Mouse (Mus musculus) kidney, adult 11 months (tissue): ENCODE data around the gene Fam184a.

ENCODE experiments used
- DNase-seq: peaks from one replicate; pipeline ENCODE4 v3.0.0; 2022

Gene Fam184a

DNA sequence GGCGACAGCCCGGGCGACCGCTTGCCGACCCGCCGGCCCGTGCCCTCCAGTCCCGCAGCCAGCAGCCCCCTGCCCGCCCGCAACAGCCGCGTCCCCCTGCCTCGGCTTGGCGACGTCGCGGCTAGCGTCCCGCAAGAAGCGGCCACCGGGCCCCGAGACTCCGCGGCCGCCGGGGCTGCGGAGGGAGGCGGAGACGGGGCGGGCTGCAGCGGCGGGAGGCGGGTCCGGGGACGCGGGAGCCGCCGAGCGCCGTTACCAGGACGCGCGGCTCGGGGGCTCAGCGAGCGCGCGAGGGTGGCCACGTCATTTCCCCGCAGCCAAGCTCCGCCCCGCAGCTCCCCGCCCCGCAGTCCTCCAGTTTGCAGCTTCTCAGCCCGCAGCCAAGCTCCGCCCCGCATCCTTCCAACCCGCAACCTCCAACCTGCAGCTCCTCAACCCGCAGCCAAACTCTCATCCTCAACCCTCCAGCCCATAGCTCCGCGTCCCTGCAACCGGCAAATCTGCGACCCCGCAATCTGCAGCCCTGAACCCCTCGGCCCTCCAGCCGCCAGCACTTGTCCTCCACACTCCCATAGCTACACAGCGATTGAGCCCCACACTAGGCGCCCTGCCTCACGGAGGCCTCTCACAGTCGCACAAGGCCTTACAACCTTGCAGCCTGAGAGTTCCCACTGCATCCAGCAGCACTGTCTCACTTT lies at the start of gene Fam184a:
TSS of gene Fam184a (minus strand) at position 169 of the 698 bp plus-strand sequence.
- peak; percentile 68 for DNase-seq

DNA sequence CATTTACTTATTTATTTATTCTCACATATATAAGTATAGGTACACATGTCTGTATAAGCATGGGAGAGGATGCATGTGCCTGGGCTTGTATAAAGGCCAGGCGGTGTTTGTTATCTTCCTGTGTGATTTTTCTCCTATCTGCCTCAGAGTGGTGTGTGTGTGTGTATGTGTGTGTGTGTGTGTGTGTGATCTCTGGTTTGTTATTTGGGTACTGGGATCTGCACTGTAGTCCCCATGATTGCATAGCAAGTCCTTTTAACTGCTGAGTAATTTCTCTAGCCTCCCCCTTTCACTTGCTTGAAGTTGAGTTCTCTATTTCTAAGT lies 45.3 kb upstream of the Fam184a start:
- DNase-seq: no peak

DNA sequence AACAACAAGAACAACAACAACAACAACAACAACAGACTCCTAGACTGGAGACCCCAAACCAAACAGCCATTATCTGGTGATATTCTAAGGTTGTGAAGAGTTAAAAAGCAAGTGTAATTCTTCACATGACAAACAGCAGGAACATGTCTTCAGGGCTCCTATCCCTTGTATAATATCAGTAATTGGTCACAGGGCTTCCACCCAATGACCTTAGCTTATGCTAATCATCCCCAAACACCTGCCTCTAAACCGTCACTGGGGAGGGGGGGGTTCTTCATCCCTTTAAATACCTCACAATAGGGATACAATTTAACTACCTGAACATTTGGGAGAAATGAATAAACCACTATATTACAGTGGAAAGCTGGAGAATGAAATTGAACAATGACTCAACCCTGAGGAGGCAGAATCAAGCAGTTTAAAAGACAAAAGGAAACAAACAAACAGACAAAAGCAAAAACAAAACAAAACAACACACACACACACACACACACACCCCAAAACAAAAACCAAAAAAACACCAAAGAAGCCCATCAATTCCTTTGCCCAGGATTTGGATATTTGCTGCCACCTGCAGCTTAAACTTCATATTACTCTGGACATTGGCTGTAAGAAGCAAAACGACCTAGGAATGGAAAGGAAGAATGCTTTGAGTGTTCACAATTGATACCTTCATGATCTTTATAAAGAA lies 44.8 kb upstream of the Fam184a start:
- no peak for DNase-seq

DNA sequence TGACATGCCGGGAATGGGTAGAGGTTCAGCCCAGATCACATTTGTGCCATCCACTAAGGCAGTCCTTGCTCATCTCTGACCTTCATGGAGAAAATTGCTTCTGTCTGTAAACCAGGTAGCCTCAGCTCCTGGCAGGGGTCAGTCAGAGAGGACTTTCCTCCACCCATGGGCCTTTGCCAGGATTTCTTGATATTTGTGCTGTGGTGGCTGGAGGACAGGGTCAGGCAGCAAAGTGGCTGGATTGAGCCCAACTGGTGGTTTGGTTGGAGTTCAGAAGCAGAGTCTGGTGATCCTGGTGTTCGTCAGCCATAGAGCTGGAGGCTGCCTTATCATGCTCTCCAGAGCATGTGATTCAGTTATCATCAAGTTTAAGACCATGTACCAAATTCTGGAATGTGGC lies 40.4 kb upstream of the Fam184a start:
- DNase-seq: peak; percentile 21

DNA sequence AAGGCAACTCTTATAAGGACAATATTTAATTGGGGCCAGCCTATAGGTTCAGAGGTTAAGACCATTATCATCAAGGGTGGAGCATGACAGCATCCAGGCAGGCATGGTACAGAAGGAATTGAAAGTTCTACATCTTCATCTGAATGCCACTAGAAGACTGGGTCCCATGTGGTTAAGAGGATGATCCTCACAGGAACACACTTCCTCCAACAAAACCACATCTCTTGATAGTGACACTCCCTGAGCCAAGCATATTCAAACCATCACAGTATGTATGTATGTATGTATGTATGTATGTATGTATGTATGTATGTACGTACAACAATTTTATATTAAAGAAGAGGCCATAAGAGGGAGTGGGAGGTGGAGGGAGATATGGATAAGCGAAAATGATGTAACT lies 25.7 kb upstream of the Fam184a start:
- no peak for DNase-seq

DNA sequence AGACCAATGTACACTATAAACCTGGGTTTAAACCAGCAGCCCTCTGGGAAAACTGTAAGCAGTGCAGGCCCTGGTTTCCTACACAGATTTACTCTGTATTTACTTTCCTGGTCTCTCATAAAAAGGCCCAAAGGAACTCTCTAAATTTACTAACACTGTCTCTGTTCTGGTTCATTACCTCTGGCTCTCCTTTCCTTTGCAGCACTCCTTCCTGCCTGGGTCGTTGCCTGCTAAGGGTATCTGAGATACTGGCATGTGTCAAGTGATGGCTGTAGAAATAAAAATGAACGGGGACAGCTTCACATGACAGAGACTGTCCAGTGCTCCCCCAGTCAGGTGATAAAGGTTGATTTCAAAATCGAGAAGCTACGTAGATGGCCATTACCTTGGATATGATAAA lies 21.8 kb upstream of the Fam184a start:
- no peak for DNase-seq

DNA sequence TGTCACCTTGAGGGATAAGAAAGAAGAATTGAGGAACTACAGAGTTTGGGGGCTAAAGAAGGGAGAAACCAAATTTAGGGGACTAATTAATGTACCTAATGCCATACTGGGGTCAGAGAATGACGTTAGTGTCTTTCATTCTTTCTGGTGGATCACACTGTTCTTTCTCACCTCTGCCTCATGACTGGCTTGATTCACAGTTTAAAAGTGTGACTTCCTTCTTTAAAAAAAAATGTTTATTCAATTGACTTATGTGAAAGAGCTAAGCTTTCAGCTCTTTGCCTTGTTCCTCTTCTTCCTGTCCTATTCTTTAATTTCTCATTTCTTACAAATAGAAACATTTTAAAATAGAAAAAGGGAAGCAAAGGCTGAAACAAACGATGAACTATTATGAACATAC lies 20.6 kb upstream of the Fam184a start:
- DNase-seq: no peak

DNA sequence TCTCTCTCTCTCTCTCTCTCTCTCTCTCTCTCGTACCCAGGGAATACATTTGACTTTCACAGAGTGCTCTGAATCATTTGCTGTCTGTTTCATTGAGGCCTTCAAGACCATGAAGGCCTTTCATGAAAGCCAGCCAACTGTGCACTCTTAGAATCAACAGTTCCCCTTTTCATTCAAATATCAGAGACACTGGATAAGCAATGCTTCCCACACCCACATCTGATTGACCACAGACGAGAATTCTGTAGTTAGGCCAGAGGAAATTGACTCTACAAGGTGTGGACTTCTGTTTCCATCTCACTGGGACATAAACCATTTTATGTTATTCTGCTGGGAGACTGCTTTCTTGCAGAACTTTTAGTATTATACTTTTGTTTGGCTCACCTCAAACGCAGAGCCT lies 17.8 kb upstream of the Fam184a start:
- DNase-seq: no peak

DNA sequence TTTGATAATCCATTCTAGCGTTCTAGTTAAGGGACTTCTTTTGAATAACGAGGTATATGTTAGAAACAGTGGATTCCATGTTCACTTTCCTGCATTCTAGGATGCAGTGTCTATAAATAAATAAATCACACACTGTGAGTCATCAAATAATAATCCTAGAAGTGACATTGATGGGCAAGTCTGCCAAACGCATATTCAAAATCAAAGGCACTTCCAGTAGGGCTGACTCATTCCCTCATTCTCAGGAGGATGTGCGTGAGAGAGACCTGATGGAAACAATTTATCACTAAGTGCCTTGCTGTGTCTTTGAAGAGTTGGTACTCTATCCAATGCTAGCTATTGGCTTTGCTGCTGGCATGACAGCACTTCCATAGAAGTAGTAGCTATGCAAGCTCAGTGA lies 14.5 kb upstream of the Fam184a start:
- DNase-seq: no peak

DNA sequence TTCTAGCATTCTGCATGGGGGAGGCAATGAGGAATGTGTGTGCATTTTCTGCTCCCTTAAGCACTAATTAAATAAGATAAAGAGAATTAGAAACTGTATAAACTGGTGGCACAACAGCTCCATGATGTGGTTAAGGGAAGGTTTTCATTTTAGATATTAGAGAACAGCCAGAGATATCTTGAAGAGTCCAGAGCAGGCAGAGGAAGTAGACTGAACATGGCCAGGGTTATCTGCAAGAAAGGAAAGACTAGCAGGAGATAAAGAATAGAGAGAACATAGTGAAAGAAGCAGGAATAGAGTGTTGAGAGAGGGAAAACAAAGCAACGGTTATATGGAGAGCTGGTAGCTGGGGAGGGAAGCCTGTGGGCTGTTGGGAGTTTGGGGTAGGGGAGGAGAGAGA lies 1.8 kb upstream of the Fam184a start:
- DNase-seq: no peak

DNA sequence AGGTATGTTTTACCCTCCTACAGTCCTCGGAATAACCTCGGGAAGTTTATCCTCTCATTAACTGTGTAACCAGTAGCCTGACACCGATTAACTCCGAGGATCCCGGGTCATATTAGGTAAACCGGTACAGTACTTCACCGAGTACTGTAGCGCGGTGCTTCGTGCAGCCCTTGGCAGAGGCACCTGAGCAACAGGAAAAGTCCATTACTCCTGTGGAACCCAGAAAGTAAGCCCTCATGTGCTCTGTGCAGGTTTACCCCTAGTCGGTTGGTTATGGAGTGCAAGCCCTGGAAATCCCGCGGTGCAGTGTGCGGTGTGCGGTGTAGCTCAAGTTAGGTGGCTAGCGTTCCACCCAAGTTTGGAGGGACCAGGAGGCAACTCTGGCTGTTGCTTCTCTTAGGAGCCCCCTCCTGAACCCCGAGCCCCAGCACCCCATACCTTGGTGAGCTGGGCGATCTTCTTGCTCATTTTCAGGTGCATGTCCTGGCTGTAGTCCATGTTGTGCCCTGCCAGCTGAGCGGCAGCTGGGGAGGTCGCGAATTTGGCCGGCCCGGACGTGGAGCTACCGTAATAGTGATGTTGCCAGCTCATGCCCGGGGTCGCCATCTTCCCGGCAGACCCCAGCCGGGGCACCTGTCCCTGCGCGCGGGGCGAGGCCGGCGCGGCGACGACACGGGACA lies 508 bp downstream of the Fam184a start:
- DNase-seq: peak; percentile 28

DNA sequence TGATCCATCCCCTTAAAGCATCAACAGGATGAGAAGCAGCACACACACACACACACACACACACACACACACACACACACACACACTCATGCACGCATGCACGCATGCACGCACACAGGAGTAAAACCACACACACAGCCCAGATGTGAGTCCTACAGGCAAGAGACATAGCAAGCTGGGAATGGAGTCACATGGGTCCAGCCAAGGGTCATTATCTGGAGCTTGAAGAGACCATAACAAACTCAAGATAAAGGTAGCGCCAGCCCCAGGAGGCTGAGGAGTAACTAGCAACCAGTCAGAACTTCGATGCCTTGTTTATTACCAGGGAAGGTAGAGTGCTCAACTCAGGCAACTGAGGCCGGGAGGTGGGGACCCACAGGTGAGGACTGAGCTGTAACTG lies 4.9 kb downstream of the Fam184a start:
- DNase-seq: no peak

DNA sequence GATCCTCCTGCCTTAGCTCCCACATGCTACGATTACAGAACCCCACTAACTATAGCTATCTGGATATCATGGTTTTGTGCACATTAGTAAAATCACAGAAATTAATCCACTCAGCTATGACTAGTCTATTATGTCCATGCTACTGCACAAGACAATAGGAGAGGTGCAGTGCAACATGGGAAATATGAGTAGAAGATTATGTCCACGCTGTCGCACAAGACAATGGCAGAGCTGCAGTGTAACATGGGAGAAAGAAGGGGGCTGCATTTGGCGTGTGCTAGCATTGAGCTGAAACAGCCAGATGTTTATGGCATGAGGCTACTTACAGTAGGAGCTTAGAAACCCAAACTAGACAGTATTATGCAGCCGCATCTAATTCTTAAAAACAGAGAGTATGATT lies 8.0 kb downstream of the Fam184a start:
- DNase-seq: no peak

DNA sequence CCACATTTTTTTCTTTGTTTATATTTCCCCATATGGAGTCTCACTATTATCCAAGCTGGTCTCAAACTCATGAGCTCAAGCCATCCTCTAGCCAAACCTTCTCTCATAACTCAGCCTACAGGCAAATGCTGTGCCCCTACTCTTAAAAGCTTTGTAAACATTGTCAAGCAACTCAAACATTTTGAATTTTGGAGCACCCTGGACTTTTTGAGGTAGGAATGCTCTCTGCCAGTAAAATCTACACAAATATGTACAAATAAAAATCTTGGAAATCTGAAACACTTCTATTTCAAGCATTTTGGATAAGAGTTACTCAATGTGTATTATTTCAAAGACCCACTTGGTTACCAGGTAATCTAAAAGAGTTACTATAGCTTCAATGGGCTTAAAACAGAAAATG lies 10.9 kb downstream of the Fam184a start:
- no peak for DNase-seq

DNA sequence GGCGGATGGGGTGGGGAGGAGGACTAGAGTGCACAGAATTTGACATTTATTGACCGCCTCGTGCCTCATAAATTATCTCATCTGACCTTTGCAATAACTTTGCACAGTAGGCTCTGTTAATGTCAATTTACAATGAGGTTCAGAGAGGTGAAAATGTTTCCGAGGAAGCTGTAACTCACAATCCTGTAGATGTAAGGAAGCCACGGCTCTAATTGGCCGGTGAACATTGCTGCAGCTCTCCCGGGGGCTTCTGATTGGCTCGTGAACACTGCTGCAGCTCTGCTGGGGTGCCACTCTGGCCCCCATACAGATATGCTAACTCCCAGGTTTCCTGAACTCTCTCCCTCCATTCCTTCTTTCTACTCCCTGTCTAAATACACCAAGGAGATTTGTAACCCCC lies 12.1 kb downstream of the Fam184a start:
- DNase-seq: no peak

DNA sequence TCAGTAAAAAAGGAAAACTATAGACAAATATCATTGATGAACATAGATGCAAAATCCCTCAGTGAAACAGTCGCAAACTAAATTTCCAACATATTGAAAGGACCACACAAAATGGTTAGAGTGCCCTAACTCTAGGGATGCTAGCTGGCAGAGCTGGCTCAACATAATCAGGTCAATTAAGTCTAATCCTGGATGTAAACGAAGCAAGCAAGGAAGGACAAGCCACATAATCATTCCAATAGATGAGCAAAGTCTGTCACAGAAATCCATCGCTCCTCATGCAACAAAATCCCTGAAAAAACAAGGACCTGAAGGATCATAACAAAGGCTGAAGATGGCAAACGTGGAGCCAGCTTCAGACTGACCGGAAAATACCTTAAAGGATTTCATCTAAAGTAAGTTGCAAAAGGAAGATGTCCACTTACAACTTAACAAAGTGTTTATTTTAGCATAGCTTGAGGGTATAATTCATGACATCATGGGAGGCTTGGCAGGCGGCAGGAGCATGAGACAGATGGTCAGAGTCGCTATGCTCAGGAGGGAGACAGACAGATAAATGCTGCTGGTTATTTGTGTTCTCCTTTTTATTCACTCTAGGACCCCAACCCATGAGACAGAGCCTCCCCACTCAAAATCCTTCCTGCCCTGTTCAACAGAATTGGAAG lies 15.6 kb downstream of the Fam184a start:
- DNase-seq: no peak

DNA sequence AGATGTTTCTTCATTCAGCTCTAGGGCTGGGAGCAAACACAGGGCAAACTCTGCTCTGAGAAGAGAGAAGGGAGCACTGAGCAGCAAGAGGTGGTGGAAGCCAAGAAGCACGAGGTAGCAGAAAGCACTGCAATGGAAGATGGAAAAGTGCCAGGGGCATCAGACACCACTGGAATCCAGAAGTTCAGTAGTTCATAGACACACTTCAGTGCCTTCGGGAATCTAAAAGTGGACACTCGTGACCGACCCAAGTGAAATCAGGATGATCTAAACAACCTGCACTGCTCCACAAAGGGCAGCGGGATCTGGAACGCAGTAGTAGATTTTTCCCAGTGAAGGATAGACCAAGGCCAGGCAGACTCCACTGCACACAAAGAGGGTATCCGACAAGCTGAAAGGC lies 18.6 kb downstream of the Fam184a start:
- peak; percentile 82 for DNase-seq

DNA sequence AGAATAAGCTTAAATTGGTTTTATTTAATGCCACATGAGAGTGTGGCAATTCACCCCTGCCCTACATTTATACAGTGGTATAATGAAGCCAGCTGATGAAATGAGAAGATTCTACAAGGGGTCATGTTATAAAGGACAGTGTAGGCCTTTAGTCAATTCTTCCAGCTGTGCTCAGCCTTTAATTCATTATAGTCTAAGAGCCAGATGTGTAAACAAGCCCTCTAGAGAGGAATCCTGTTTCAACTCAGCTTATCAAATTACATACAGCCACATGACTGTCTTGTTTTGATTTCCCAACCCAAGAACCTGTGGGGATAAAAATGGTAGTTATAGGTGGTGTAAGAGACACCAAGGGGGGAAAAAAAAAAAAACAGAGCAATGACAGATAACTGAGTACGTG lies 22.0 kb downstream of the Fam184a start:
- DNase-seq: no peak

DNA sequence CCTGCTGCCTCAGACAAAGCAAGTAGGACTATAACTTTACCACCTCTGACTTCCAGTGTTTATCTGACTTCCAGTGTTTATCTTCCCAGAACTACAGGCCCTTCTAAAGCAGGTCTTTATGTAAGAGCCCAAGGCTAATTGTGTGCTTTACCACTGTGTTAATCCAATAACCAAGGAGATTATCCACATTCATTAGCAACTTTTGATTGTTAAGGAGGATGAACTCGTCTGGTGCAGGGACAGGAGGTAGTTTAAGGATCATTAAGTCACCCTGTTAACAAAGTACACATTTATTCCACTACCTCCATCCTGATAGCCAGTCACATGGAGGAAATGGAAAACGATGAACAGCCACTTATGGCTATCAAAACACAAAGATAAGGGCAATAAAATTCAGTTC lies 25.6 kb downstream of the Fam184a start:
- DNase-seq: no peak

DNA sequence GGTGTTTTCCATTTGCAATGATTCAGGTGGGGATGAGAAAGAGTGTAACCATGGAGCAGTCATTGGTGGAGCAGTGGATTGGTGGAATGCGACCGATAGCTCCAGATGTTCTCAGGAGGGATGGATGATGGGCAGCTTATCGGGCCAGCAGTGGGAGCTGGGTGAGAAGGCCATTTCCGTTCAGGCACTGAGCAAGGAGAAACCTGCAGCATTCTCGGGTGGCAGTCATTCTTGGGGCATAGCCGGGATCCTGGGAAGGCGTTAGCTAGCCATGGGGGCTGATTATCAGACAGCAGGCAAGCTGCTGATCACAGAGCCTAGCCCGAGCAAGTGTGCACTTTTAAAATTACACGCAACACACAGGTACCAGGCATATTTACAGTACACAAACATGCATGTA lies 46.4 kb downstream of the Fam184a start:
- no peak for DNase-seq

DNA sequence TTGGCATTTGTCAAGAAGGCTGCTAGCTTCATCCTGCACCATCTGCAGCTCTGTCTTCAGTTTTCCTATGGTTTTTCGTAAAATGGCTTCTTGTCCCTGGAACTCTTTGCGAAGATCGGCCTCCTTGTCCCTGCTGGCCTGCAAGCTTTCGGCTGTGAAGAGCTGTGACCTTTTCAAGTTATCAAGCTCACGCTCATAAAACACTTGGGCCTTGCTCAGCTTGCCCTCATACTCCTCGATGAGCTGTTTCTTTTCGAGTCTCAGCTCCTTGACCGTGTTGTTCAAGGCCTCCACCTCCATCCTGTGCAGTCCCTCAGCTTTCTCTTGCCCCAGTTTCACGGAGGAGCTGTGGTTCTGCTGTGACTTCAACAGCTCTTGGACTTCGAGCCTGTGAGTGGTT lies 52.4 kb downstream of the Fam184a start:
- no peak for DNase-seq

DNA sequence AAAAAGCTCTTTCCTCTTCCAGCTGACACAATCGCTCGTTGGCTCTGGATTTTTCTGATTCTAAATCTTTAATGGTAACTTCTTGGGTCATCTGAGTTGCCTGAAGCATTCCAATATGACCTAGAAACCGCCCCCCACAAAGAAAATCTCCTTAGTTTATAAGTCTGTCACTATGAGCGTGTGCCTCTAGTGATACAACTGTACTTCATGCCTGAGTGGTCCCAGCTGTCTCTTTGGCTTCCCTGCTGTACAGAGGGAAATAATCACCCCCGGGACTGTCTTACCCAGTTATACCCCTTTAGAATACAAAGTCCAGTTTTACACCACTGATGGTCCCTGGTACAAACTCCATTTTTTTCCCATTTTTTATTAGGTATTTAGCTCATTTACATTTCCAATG lies 56.2 kb downstream of the Fam184a start:
- no peak for DNase-seq

DNA sequence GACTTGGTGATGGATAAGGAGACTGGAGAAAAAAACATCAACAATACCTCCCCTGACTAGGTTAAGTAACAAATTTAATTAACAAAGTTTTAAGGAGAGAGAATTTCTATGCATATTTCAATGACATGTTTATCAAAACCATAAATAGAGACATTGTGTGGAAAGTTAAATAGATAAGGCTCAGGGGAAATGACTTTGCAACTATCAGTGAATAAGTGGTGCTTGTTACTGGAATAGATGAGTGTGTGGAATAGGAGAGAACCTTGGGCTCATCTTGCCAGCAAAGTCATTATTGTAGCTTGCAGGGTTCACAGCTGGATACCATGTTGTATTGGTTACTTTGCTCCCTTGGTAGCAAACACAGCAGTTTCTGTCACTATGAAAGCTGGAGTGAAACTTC lies 59.7 kb downstream of the Fam184a start:
- no peak for DNase-seq
